Mouse (Mus musculus) kidney, adult 2 months (tissue): ENCODE data around the gene Zfp148. TPM values are rescaled to one million over a fixed set of nuclear protein-coding genes. Genes with fewer than 3 reads are reported as not detected.

ENCODE experiments used
- DNase-seq: peaks from one replicate; pipeline ENCODE4 v3.0.0; 2021
- H3K27ac ChIP-seq: fragments of 200-500 bp; 2 replicates; pipeline ENCODE4 v1.5.1; 2012; ENCODE audit warnings: low read depth, low read length, control low read depth, inconsistent platforms; ENCODE audit not compliant: insufficient read depth
- H3K27me3 ChIP-seq: fragments of 200-500 bp; replicated peaks from 2 replicates; pipeline ENCODE4 v1.6.1; 2012; ENCODE audit warnings: mild to moderate bottlenecking, moderate library complexity, low read length, inconsistent platforms; ENCODE audit not compliant: control insufficient read depth, insufficient read depth
- H3K36me3 ChIP-seq: fragments of 200-500 bp; 2 replicates; pipeline ENCODE4 v1.6.1; 2012; ENCODE audit warnings: mild to moderate bottlenecking, moderate library complexity, low read length, inconsistent platforms; ENCODE audit not compliant: control insufficient read depth, insufficient read depth
- H3K4me1 ChIP-seq: fragments of 200-500 bp; 2 replicates; pipeline ENCODE4 v1.6.1; 2011; ENCODE audit warnings: low read length; ENCODE audit not compliant: control insufficient read depth, insufficient read depth
- H3K4me3 ChIP-seq: fragments of 200-500 bp; 2 replicates; pipeline ENCODE4 v1.5.1; 2011; ENCODE audit warnings: mild to moderate bottlenecking, low read depth, low read length, control low read depth; ENCODE audit not compliant: insufficient read depth
- CTCF ChIP-seq: fragments of 200-500 bp; conservative IDR thresholded peaks from 2 replicates; pipeline ENCODE4 v1.5.1; 2011; ENCODE audit warnings: low read depth, mild to moderate bottlenecking, control low read depth, low read length, moderate library complexity, mixed read lengths; ENCODE audit not compliant: insufficient read depth, insufficient read length
- POLR2A ChIP-seq: fragments of 200-500 bp; IDR thresholded peaks from one replicate; pipeline ENCODE4 v1.6.1; 2011; ENCODE audit warnings: low read depth, low read length, control low read depth
- WGBS: fragments of 180-500 bp; shearing (Covaris S2); methylation state at CpG from one replicate; pipeline ENCODE4 v1.1.7; 2018; 5-methylcytosine and 5-hydroxymethylcytosine counted together
- polyA plus RNA-seq: library from polyadenylated mRNA; depleted of rRNA; stranded (reverse); fragments of >200 nt; gene quantifications from 2 replicates; pipeline ENCODE4 v1.2.3, GENCODE M21; 2012

The Zfp148 gene
- polyA plus RNA-seq, 1 experiment, result 9.8 TPM

- Histone ChIP-seq H3K4me1 (peaks cover 11% of the 10 kb centered on the region), H3K36me3 (no peaks in the 10 kb centered on the region), H3K27me3 (no peaks in the 10 kb centered on the region), H3K4me3 (no peak overlapping the region), H3K27ac (no peak overlapping the region)
- no peak for TF ChIP-seq CTCF
- no peak for TF ChIP-seq POLR2A
- WGBS, result 62% methylated on average over 5 of the region's 5 CpGs
- DNase-seq, result no peak
These were observed 35.0 kb downstream of the Zfp148 start for GRCm38 (mm10) chr16:33415607-33416006.

- H3K27me3 ChIP-seq, result no peaks in the 10 kb centered on the region
- TF ChIP-seq POLR2A, result no peak
- no peak for TF ChIP-seq CTCF
- H3K4me3 ChIP-seq, result no peak overlapping the region
- H3K4me1 ChIP-seq, result peaks cover 3% of the 10 kb centered on the region; the same call in 1 of the 2 replicates
- H3K36me3 ChIP-seq, result no peaks in the 10 kb centered on the region; the same call in none of the 2 replicates
- no peak overlapping the region for H3K27ac ChIP-seq
- 89% methylated on average over 3 of the region's 3 CpGs for WGBS
- DNase-seq, result no peak
These were observed 47.7 kb downstream of the Zfp148 start for GRCm38 (mm10) chr16:33428327-33428726.

GRCm38 (mm10) chr16:33431660-33432059, 51.0 kb downstream of the Zfp148 start:
- 87% methylated on average over 2 of the region's 2 CpGs for WGBS
- TF ChIP-seq POLR2A (no peak), CTCF (no peak)
- DNase-seq, result no peak
- Histone ChIP-seq H3K27me3 (no peaks in the 10 kb centered on the region), H3K36me3 (peaks cover 7% of the 10 kb centered on the region), H3K4me3 (no peak overlapping the region), H3K27ac (no peak overlapping the region), H3K4me1 (0 out of 2 replicates have a peak, but pooled peaks cover 3% of the 10 kb centered on the region)

GRCm38 (mm10) chr16:33441065-33441464, 60.4 kb downstream of the Zfp148 start:
- no peaks in the 10 kb centered on the region; the same call in 1 of the 2 replicates for H3K4me1 ChIP-seq
- DNase-seq, result no peak

GRCm38 (mm10) chr16:33446830-33447229, 66.2 kb downstream of the Zfp148 start:
- H3K36me3 ChIP-seq, result no peaks in the 10 kb centered on the region; the same call in 1 of the 2 replicates
- DNase-seq, result no peak
- no peaks in the 10 kb centered on the region for H3K4me1 ChIP-seq
- H3K27ac ChIP-seq, result no peak overlapping the region
- no peaks in the 10 kb centered on the region for H3K27me3 ChIP-seq
- 51% methylated on average over 5 of the region's 5 CpGs for WGBS
- TF ChIP-seq CTCF (no peak), POLR2A (no peak)
- no peak overlapping the region for H3K4me3 ChIP-seq

More at GRCm38 (mm10) chr16:33441065-33441464, 60.4 kb downstream of the Zfp148 start:
- 82% methylated on average over 6 of the region's 6 CpGs for WGBS
- no peaks in the 10 kb centered on the region for H3K36me3 ChIP-seq
- H3K27me3 ChIP-seq, result no peaks in the 10 kb centered on the region
- TF ChIP-seq CTCF (no peak), POLR2A (no peak)
- no peak overlapping the region for H3K4me3 ChIP-seq
- no peak overlapping the region for H3K27ac ChIP-seq

- H3K36me3 ChIP-seq, result no peaks in the 10 kb centered on the region; the same call in 1 of the 2 replicates
- 92% methylated on average over 2 of the region's 2 CpGs for WGBS
- no peak overlapping the region for H3K27ac ChIP-seq
These were observed 73.2 kb downstream of the Zfp148 start for GRCm38 (mm10) chr16:33453826-33454225.

GRCm38 (mm10) chr16:33454306-33454705, 73.7 kb downstream of the Zfp148 start:
- no peaks in the 10 kb centered on the region for H3K27me3 ChIP-seq
- H3K4me1 ChIP-seq, result no peaks in the 10 kb centered on the region
- H3K36me3 ChIP-seq, result no peaks in the 10 kb centered on the region; the same call in 1 of the 2 replicates
- DNase-seq, result no peak
- no peak overlapping the region for H3K4me3 ChIP-seq
- TF ChIP-seq CTCF, result no peak
- TF ChIP-seq POLR2A, result no peak
- 84% methylated on average over 2 of the region's 2 CpGs for WGBS
- no peak overlapping the region for H3K27ac ChIP-seq

More at GRCm38 (mm10) chr16:33453826-33454225, 73.2 kb downstream of the Zfp148 start:
- no peak for TF ChIP-seq CTCF
- TF ChIP-seq POLR2A, result no peak
- Histone ChIP-seq H3K27me3 (no peaks in the 10 kb centered on the region), H3K4me1 (no peaks in the 10 kb centered on the region), H3K4me3 (no peak overlapping the region)
- no peak for DNase-seq

- DNase-seq, result no peak
- 76% methylated on average over 6 of the region's 6 CpGs for WGBS
- Histone ChIP-seq H3K27ac (no peak overlapping the region), H3K36me3 (no peaks in the 10 kb centered on the region; the same call in 1 of the 2 replicates), H3K4me3 (no peak overlapping the region), H3K4me1 (no peaks in the 10 kb centered on the region), H3K27me3 (no peaks in the 10 kb centered on the region)
- no peak for TF ChIP-seq CTCF
- TF ChIP-seq POLR2A, result no peak
These were observed 74.8 kb downstream of the Zfp148 start for GRCm38 (mm10) chr16:33455263-33455910.
